Mouse (Mus musculus): ENCODE measurements around the gene Spg7.
"Not testable (repeated sequence)": the region's sequence is repeated elsewhere in the genome, so short reads cannot be mapped to it uniquely, and the experiment has no call there.

The Spg7 gene

DNA sequence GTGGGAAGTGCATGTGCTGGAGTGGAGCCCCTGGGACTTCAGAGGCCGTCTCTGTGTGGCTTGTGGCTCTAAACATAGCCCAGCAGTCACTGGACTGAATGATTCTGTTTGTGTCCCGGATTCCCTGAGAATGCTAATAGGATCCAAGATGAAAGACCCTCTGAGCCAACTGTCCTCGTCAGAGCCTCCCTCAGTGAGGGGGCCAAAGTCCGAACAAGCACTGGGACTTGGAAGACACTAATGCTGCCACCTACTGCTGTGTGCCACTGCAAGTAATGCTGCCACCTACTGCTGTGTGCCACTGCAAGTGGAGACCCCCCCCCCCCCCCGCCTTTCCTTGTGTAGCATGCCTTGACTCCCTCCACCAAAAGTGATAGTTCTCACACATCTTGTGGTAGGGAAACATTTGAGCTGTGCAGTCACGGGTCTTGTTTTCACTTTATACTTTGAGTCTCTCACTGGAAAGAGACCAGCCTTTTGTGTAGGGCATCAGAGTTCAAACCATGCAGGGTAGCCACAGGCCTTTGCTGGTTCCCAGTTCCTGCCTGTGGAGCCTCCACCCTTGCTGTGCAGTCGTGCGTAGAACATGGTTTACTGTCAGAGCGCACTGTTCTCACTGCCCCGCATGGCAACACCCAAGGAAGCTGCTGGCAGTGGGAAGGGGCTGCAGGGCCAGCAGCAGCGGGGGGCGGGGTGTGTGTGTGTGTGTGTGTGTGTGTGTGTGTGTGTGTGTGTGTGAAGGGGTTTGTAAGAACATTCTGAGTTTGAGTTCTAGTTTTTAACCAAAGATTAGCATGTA is 35.2 kb downstream of the Spg7 start:
- DNase-seq (ENCODE audit: low spot score) = peak; percentile 18

DNA sequence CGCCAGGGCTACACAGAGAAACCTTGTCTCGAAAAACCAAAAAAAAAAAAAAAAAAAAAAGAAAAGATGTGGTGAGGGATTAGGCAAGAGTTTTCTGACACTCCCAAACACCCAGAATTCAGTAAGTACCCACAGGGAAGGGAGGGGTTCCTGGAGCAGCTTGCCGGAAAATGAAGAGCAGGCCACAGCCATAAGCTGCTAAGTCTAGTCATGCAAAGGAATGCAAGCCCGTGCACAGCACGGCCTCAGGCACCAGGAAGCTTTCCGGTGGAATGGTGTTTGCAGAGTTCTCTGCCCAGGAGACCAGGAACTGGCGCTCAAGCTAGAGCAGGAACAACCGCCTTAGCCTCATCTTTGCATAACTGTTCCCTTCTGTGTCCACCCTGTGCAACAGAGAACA is 37.5 kb downstream of the Spg7 start:
- DNase-seq (ENCODE audit: low spot score) = no peak

DNA sequence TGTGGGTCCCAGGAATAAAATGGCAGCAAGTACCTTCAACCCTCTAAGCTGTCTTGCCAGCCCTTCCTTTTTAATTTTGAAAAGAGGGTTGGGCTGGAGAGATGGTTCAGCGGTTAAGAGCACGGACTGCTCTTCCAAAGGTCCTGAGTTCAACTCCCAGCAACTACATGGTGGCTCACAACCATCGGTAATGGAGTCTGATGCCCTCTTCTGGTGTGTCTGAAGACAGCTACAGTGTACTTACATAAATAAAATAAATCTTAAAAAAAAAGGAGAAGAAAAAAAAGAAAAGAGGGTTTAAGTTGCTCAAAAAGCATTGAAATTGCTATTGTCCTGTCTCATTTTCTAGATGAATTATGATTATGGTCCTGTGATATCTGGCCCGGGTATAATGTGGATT is 38.5 kb downstream of the Spg7 start:
- no peak for DNase-seq (ENCODE audit: low spot score)

DNA sequence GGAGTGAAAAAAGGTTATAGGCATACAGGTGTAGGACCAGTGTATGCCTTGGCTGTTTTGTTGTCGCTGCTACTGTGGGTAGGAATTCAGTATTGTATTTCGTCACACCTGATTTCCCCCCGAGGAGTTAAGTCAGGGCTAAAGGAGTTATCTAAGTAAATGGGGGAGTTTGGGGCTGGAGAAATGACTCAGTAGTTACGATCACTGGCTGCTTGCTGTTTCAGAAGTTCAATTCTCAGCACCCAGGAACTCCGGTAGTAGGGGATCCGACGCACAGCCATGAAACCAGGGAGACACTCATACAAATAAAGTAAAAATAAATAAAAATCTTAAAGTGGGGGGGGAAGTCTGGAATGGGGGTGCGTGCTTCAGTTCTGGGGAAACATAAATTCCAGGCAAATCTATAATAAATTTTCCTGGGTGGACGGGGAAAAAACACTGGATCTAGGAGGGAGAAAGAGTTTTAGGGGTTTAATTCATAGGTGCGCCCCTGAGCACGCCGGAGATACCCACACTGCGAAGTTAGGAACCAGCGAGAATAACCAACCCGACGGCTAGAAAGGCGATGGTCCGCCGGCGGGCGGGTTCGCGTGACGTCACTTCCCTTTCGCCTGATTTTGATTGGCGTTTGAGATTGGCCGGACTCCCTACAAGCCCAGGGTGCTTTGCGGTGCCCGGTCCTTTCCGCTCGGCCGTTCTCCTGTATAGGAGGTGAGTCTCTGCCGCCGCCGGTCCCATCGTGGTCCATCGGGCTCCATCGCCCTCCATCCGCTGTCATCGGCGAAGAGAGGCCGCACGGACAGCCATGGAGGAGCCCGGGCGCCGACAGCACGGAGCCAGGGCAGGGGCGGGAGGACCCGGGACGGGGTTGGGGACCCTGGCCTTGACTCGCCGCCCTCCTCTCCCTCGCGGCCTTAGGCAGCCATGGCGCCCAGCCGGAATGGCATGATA is 39.3 kb downstream of the Spg7 start, which contains the start of gene Rpl13:
Gene Rpl13, plus strand, starts transcription at position 616 of the 951 bp plus-strand sequence.
- peak; percentile 98 for DNase-seq (ENCODE audit: low spot score)

DNA sequence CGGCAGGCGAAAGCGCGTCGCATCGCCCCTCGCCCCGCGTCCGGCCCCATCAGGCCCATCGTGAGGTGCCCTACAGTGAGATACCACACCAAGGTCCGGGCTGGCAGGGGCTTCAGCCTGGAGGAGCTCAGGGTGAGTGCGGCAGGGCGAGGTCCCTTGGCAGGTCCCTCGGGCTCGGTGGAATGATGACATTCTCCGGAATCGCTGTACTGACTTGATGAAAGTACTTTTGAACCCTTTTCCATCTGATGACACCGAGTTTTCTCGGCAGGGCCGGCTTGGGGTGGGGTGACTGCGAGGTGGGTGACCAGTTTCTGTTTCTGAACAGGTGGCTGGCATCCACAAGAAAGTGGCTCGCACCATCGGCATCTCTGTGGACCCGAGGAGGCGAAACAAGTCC is 40.1 kb downstream of the Spg7 start:
- DNase-seq (ENCODE audit: low spot score) = not testable (repeated sequence)

DNA sequence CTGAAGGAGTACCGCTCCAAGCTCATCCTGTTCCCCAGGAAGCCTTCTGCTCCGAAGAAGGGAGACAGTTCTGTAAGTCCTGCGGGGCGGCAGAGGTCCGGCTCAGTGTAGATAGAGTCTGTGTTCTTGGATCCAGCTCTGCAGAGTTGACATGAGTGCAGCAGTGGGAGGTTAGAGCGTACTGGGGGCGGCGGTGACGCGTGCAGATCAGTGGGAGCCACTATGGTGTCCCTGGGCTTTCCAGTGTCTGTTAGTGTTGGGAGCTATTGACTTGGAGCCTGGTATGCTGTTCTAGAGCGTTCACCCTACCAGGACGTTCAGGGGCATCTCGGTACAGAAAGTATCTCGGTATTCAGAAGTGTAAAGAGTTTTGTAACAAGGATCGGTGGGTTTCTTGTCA is 40.5 kb downstream of the Spg7 start:
- no peak for DNase-seq (ENCODE audit: low spot score)

DNA sequence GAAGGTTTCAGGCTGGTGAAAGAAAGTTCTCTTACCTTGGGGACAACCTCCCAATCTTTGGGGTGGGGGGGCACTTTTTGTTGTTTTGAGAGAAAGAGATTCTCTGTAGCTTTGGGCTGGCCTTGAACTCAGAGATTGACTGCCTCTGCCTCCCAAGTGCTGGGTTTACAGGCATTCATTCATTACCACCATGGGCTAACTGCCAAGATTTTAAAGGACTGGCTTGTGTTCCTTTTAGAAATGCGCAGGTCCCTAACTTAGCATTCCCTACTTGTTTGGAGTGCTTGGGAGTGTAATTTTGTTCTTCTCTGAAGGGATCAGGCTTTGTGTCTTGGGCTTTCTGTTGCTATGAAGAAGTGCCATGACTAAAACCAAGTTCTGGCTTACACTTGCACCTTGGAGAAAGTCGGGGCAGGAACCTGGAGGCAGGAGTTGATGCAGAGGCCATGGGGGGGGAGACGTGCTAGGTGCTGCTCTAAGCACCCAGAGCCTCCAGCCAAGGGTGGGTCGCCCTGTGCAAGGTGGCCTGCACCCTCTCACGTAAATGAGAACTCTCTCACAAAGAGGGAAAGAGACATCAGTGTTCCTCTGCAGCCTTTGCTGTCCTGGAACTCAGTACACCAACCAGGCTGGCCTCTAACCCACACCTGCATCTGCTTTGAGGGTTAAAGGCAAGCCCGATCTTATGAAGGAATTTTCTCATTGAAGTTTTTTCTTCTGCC is 41.5 kb downstream of the Spg7 start:
- no peak for DNase-seq (ENCODE audit: low spot score)

DNA sequence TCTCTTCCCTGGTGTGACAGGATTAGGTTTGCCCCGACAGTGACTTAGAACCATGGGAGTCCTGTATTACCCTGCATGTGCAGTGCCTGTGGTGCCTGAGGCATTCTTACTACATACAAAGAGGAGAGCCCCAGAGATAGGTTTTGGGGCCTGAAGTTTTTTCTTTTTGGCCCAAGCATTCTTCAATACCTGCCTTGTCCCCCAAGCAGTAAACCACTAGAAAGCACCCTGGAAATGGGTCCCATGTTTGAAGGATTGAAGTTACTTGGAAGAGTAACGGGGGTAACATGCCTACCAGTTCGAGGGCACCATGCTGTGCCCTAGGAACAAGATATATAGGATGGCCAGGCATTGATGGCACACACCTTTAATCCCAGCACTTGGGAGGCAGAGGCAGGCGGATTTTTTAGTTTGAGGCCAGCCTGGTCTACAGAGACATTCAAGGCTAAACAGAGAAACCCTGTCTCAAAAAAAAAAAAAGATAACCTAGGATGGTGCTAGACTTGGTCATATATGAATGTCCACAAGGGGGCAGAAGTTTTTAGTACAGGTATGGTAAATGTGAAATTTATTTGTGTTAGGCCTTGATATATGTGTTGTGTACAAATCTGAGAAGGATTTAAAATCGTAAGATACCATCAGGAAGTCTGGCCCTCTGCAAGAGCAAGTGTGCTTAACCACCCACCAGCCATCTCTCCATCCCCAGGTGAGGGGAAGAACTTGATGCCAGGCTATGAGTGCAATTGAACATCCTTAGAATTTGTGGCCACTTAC is 43.0 kb downstream of the Spg7 start:
- DNase-seq (ENCODE audit: low spot score) = peak; percentile 29

DNA sequence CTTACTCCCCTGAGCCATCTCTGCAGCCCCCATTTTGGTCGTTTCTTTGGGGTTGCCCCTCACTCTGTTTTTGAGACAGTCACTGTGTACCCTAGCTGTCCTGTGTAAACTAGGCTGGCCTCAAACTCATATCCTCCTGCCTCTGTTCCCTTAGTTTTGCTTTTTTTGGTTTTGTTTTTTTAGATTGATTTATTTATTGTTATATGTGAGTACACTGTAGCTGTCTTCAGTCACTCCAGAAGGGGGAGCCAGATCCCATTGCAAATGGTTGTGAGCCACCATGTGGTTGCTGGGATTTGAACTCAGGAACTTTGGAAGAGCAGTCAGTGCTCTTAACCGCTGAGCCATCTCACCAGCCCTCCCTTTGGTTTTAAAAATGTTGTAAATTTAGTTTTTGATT is 43.8 kb downstream of the Spg7 start:
- no peak for DNase-seq (ENCODE audit: low spot score)

DNA sequence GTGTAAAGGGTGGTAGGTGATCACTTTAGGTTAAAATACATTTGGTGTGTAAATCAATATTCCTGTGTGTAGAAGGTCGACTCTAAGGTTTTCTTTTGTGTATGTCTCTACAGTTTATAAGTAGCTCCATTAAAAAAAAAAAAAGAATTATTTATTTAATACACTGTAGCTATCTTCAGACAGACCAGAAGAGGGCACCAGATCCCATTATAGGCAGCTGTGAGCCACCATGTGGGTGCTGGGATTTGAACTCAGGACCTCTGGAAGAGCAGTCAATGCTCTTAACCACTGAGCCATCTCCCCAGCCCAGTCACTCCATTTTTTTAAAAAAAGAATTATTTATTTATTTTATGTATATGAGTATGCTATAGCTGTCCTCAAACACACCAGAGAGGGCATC is 45.3 kb downstream of the Spg7 start:
- DNase-seq (ENCODE audit: low spot score) = no peak

DNA sequence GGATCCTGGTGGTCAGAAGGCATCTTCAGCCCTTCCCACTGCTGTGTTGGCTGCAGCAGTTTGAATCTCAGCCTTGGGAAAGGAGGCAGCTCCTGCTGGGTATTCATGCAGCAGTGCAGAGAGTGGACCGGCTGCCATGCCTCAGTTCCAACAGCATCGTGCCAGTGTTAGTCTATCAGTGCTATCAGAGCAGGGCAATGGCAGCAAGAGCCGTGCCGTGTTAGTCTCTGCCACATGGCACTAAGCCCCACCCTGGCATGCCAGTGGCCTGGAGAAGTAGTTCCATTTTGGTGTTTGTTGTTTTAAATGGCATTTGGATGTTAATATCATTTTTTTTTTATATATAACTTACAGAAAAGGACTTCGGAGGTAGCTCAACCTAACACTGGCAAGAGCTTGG is 46.2 kb downstream of the Spg7 start:
- DNase-seq (ENCODE audit: low spot score) = no peak

DNA sequence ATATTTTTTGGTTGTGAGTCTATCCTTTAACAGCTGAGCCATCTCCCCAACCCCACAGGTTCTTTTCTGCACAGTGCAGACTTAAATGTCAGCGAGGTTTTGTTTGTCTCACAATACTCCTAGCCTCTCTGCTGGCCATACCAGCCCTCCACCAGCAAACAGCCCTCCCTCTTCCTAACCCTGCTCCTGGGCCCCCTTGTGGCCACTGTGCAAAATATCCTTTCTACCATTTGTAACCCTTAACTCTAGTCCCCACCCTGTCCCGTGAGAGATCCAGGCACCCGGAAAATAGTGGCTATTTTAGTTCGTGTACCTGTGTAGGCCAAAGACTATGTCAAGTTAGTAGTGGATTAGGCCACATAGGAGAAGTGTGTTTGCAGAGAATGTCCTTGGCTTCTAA is 47.9 kb downstream of the Spg7 start:
- peak; percentile 56 for DNase-seq (ENCODE audit: low spot score)

DNA sequence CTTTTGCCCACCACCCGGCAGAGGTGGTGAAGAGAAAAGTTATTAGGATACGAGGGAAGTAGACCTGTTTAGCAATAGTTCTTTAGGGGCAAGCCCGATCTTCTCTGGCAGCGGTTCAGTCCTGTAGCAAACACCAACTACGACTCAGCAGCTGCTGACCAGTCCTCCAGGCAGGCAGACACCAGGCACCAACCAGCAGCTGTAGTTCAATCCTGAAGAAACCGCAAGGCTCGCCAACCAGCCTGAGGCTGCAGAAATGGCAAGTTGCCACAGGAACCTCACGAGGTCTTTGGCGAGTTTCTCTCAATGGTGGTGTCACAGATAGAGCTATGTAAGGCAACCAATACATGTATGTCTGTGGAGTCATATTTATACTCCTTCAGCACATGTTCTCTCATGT is 50.1 kb downstream of the Spg7 start:
- no peak for DNase-seq (ENCODE audit: low spot score)

DNA sequence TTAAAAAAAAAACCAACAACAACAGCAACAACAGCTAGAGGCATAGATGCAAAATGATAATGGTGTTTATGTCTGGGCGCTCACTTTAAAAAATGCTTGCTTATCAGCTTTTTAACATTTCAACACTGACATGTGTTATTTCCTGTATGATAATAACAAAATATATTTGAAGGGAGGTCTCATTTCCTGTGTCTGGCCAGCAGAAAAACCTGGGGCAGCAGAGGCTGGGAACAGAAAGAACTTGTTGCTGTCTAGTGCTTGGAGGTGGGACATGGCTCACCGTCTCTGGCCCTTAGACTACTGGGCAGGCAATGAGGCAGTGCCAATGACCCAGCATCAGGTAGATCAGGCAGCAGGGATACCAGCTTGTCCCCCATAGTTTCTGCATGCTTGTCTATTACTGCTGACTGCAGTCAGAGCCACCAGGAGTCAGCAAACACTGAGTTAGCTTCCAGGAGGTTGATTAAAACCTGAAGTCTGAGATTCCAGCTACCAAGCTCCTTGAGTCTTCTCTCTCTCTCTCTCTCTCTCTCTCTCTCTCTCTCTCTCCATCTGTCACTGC is 51.2 kb downstream of the Spg7 start:
- DNase-seq (ENCODE audit: low spot score) = no peak

DNA sequence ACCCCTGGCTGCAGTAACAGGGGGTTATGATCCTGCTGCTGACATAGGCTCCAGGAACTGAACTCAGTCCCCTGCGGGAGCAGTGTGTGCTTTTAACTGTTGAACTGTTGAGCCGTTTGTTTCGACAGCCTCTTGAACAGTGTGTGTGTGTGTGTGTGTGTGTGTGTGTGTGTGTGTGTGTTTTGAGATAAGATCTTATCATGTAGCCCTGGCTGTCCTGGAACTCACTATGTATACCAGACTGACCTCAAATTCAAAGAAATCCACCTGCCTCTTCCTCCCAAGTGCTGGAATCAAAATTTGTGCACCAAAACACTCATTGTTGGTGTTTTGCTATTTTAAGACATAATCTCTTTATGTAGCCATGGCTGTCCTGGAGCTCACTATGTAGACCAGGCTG is 51.9 kb downstream of the Spg7 start:
- no peak for DNase-seq (ENCODE audit: low spot score)

DNA sequence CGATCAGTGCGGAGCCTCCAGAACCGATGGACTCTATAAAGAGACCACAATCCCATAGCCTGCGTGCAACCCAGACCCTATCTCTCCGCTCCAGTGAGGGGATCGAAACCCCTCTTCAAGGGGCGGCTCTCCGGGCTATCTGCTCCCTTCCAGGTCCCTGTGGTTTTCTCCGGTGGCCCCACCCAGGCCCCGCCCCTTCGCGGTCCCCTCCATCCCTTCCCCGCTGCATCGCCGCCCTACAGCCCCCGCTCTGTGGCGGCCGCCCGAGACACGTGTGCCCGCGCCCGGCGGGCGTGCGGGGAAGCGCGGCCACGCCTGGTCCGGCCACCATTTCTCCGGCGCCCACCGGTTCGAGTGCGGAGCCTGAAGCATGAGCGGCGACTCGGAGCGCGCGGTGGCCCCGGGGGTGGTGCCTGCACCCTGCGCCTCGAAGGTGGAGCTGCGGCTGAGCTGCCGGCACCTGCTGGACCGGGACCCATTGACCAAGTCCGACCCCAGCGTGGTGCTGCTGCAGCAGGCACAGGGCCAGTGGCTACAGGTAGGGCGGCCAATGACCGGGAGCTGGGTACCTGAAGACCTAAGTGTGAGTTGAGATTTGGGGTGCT is 54.5 kb downstream of the Spg7 start, which contains the start of gene Cpne7:
Gene Cpne7, plus strand, starts transcription at position 248 of the 605 bp plus-strand sequence.
- DNase-seq (ENCODE audit: low spot score) = no peak

DNA sequence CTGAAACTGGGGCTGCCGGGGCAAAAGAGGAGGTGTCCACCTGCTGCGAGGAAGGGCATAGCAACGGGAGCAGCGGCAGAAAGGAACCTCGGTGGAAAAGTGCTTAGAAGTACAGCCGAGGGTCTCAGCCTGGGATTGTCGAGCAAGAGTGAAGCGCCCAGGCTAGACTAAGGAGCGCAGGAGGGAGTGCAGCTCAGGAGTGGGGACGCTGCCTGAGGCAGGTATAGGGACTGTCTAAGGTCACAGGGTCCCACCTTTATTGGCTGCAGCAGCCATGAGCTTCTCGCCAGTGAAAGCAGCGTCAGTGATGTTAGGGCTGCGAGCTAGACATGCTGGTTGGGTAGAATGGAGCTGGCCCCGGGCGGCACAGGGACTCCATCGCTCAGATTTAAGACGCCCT is 55.0 kb downstream of the Spg7 start:
- DNase-seq (ENCODE audit: low spot score) = no peak

DNA sequence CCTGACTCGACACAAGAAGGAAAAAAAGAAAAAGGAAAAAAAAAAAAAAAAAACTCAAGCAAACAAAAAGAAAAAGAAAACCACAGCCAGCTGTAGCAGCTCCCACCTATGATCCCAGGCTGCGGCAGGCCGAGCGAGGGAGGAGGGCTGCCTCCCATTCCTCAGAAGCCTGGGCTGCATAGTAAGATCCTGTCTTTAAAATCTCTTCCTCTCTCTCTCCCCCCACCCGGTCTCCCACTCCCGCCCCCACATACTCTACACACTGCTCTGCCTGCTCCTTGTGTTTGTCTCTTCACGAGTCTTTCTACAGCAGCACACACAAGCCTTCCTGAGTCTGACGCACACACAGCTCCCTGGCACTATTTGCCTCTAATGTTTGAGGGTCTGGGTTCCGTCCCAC is 59.3 kb downstream of the Spg7 start:
- DNase-seq (ENCODE audit: low spot score) = no peak

DNA sequence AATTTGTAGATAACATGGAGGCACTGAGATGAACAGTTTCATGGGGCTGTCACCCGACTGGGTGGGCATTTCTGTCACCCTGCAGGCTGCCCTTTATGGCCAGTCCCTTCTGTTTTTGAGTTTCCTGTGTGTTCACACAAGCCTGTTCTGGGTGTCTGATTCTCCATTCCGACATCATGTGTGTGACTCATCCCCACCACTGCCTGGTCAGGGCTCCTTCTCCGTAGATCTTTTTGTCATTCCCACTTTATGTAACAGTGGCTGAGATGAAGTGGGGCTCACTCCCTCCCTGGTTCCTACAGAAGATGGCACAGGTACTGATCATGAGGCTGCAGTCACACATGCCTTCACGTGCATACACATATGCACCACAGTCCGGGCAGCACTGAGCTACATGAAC is 59.9 kb downstream of the Spg7 start:
- no peak for DNase-seq (ENCODE audit: low spot score)

DNA sequence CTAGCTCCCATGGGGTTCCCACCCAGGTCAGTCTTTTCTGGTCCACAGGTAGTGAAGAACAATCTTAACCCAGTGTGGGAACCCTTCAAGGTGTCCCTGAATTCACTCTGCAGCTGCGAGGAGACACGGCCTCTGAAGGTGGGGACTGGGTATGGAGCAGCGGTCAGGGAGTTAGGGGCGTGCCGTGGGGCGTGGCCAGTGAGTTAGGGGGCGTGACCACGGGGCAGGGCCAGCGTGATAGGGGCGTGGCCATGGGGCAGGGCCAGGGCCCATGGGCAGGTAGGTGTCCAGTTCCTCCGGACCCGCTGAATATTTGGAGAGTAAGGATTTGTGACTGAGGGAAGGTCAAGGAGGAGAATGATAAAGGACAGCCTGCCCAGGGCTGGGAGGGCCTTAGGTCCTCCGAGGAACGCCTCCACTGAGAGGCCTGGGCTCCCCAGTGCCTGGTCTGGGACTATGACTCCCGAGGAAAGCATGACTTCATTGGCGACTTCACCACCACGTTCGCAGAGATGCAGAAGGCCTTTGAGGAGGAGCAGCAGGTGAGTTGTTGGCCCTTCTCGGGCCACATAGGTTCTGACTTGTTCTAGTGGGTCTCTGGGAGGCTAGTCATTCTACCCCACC is 63.6 kb downstream of the Spg7 start:
- peak; percentile 62 for DNase-seq (ENCODE audit: low spot score)
